Mouse (Mus musculus) kidney, postnatal 0 days (tissue): Measurements from ENCODE around the gene Prex1. TPM values are rescaled to one million over a fixed set of nuclear protein-coding genes. Genes with fewer than 3 reads are reported as not detected.
"Not testable (repeated sequence)": the region's sequence is repeated elsewhere in the genome, so short reads cannot be mapped to it uniquely, and the experiment has no call there.

Experiments used
- ATAC-seq: fragments of 200-750 bp; cut with Nextera tagmentation; replicated peaks from 2 replicates; pipeline ENCODE4 v1.8.0; 2017; ENCODE audit warnings: low read depth, moderate number of reproducible peaks, moderate TSS enrichment, moderate library complexity; ENCODE audit not compliant: low FRiP score
- DNase-seq: peaks from one replicate; pipeline ENCODE4 v3.0.0-alpha.2; 2016; ENCODE audit warnings: low spot score
- H3K27ac ChIP-seq: fragments of 300-500 bp; sonication (generic); 2 replicates; pipeline ENCODE4 v1.5.1; 2014; ENCODE audit warnings: mild to moderate bottlenecking
- H3K27me3 ChIP-seq: fragments of 300-500 bp; sonication (generic); 2 replicates; pipeline ENCODE4 v1.6.1; 2014; ENCODE audit warnings: low read length, mixed read lengths; ENCODE audit not compliant: insufficient read depth
- H3K36me3 ChIP-seq: fragments of 300-500 bp; sonication (generic); 2 replicates; pipeline ENCODE4 v1.6.1; 2014; ENCODE audit warnings: low read length, mixed read lengths; ENCODE audit not compliant: insufficient read depth
- H3K4me1 ChIP-seq: fragments of 300-500 bp; sonication (generic); replicated peaks from 2 replicates; pipeline ENCODE4 v1.6.1; 2014; ENCODE audit warnings: antibody characterized with exemption, low read length, mixed read lengths; ENCODE audit not compliant: insufficient read depth
- H3K4me2 ChIP-seq: fragments of 300-500 bp; sonication (generic); 2 replicates; pipeline ENCODE4 v1.6.1; 2014; ENCODE audit warnings: mild to moderate bottlenecking, low read length, moderate library complexity, mixed read lengths
- H3K4me3 ChIP-seq: fragments of 300-500 bp; sonication (generic); replicated peaks from 2 replicates; pipeline ENCODE4 v1.5.1; 2014; ENCODE audit warnings: low read depth, low read length
- H3K9ac ChIP-seq: fragments of 300-500 bp; sonication (generic); 2 replicates; pipeline ENCODE4 v1.6.1; 2014; ENCODE audit warnings: low read depth, low read length
- H3K9me3 ChIP-seq: fragments of 300-500 bp; sonication (generic); replicated peaks from 2 replicates; pipeline ENCODE4 v1.6.1; 2016; ENCODE audit warnings: low read length, inconsistent platforms, mixed read lengths
- CTCF ChIP-seq: IDR thresholded peaks from 2 replicates; pipeline ENCODE4 v1.5.1; 2016; ENCODE audit warnings: antibody characterized with exemption, low read depth, mild to moderate bottlenecking, moderate library complexity
- WGBS: fragments of 180-500 bp; shearing (Covaris S2); extraction: QIAGEN DNeasy Blood & Tissue Kit; methylation state at CpG from one replicate; pipeline ENCODE4 v1.1.7; 2014; 5-methylcytosine and 5-hydroxymethylcytosine counted together
- polyA plus RNA-seq: library from polyadenylated mRNA; unstranded; fragments of >200 nt; fragmentation: Nextera tagmentation; extraction: Ambion mirVana; gene quantifications from 2 replicates; pipeline ENCODE4 v1.2.1, GENCODE M21; 2015

Prex1 gene
- polyA plus RNA-seq, 1 experiment from 2014 or later = 9.8 TPM

DNA sequence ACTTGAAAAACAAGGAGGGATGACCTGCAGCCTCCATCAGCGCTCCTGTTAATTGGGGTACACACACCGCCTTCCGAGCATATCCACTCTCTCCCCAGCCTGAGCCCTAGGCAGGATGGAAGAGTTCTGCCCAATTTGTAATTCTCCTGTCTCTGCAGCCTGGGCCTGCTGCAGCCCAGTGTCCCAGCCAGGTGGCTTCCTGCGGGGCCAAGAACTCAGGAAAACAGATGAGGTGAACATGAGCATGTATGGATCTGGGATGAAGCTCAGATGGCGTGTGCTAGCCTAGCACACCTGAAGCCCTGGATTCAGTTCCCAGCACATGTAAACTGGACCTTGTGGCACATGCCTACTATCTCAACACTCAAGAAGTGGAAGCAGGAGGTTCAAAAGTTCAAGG is 192.2 kb downstream of the Prex1 start:
- Histone ChIP-seq H3K4me2 (no peak overlapping the region), H3K27me3 (no peaks in the 10 kb centered on the region), H3K4me3 (no peak overlapping the region), H3K9ac (no peak overlapping the region), H3K4me1 (peaks cover 4% of the 10 kb centered on the region), H3K9me3 (no peaks in the 10 kb centered on the region), H3K27ac (no peak overlapping the region), H3K36me3 (no peaks in the 10 kb centered on the region)
- TF ChIP-seq CTCF = no peak
- 91% methylated on average over 5 of the region's 5 CpGs for WGBS
- ATAC-seq (no peak), DNase-seq (no peak)

DNA sequence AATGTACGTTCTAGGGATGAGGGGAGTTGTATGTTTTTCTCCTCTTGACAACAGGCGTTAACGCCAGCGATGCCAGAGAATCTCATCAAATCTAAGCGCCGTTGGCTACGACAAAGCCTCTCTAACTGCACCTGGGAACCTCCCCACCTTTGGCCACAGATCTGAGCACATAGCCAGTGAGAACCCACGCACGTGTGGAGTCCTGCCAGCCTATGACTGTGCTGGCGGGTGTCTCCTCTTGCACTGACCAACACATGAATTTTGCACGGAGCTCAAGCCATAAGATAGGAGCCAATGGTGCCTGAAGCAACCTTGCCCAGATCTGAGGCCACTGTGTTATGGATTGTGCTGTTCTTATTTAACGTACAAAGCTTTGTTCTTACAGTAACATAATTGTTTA is 193.1 kb downstream of the Prex1 start:
- no peaks in the 10 kb centered on the region for H3K36me3 ChIP-seq
- 89% methylated on average over 12 of the region's 12 CpGs for WGBS
- ATAC-seq (no peak), DNase-seq (no peak)
- H3K9ac ChIP-seq = no peak overlapping the region
- H3K27me3 ChIP-seq = no peaks in the 10 kb centered on the region
- no peak overlapping the region for H3K27ac ChIP-seq
- no peak overlapping the region for H3K4me2 ChIP-seq
- TF ChIP-seq CTCF = no peak
- no peaks in the 10 kb centered on the region for H3K9me3 ChIP-seq
- peaks cover 4% of the 10 kb centered on the region for H3K4me1 ChIP-seq
- no peak overlapping the region for H3K4me3 ChIP-seq

DNA sequence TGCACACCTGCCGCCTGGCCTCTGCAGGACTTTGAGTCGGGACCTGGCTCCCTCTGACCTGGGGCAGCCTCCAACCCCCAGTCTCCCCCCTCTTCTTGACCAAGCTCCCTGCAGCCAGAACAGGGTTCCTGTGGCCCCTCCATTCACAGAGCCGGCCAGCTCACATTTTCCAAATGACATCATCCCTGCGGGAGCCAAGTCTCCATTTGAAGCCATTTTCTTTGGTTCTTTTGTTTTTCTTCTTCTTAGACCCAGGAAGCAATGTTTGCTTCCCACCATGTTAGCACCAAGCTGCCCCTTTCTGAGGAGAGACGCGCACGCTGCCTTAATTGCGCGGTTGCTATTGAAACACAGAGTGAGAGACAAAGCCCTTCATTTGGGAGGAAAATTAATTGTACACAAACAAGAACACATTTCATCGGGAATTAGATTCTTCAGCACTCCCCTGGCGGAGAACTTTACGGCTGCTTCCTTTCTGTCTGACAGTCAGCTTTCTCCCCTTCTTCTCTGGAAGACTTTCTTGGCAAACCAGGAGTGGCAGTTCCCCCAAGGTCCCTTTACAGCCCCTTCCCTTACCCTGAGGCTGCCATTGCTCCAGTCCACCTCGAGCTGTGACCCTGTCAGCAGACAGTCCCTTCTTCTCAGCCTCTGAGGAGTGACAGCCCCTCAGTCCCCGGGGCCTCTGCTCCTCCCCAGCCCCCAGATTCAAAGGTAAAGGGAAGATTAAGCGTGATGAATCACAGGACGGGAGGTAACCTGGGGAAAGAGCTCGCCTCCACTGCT is 196.0 kb downstream of the Prex1 start:
- 9% methylated on average over 14 of the region's 17 CpGs for WGBS
- H3K27me3 ChIP-seq = not testable (repeated sequence)

DNA sequence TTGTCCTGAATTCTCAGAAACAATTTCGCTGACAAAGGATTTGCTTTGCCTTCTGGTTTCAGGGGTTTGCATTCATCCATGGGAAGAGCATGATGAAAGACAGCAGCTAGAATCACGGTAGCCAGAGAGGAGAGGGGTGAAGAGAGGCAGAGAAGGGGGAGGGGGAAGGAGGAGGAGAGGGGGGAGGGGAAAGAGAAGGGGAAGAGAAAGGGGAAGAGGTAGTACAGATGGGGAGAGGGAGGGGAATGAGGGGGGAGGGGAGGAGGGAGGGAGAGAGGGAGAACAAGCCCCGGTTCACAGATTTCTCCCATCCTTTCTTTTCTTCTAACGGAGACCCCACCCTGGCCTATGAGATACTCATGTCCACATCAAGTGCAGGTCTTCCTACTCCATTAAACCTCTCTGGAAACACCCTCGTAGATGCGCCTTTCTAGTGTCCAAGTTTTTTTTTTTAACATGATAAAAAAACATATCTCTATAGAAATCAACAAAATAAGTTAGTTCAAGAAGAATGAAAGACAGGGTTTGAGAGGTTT is 196.7 kb downstream of the Prex1 start:
- peaks cover 4% of the 10 kb centered on the region for H3K4me1 ChIP-seq
- H3K4me3 ChIP-seq = no peak overlapping the region
- ATAC-seq = no peak
- DNase-seq = no peak
- H3K27me3 ChIP-seq = no peaks in the 10 kb centered on the region
- no peak overlapping the region for H3K9ac ChIP-seq
- TF ChIP-seq CTCF = no peak
- H3K4me2 ChIP-seq = no peak overlapping the region
- H3K27ac ChIP-seq = no peak overlapping the region
- WGBS = 45% methylated on average over 6 of the region's 6 CpGs
- H3K36me3 ChIP-seq = no peaks in the 10 kb centered on the region
- H3K9me3 ChIP-seq = no peaks in the 10 kb centered on the region

More for the DNA sequence above, 196.0 kb downstream of the Prex1 start:
- not testable (repeated sequence) for H3K4me1 ChIP-seq, H3K27ac ChIP-seq, H3K4me3 ChIP-seq, H3K36me3 ChIP-seq, H3K9ac ChIP-seq, ATAC-seq, H3K9me3 ChIP-seq
- H3K4me2 ChIP-seq = 0 out of 2 replicates have a peak overlapping the region, but pooled peaks have one; percentile 19
- peak; percentile 55 for DNase-seq

Other genes starting within 250 kb of the Prex1 start
- 5.7 and 7.8 TPM in 2 replicates for gene Trp53rkb, start 78.7 kb upstream of the Prex1 start, polyA plus RNA-seq
- 4.3 and 4.6 TPM in 2 replicates for gene Arfgef2, start 91.8 kb upstream of the Prex1 start, polyA plus RNA-seq
- gene Cse1l, start 192.2 kb upstream of the Prex1 start, polyA plus RNA-seq = 64.2 and 71.6 TPM in 2 replicates